Comparison of ENCODE assay signal across 8 mouse cellular contexts in genomic region chr1:69759544-69759943, GRCm38 (mm10).
DNase-seq lines count a peak whose midpoint lies in the region; ATAC-seq lines count a peak whose summit lies in the region.

No protein-coding gene starts in this region.

- H3K9me3 ChIP-seq in heart, embryonic 15.5 days (replicated peaks): no peaks in the 10 kb centered on the region

- intact Hi-C loops in heart, postnatal 10 days (cut with DNase I): no loop called here

- H3K36me3 ChIP-seq in heart, embryonic 15.5 days: no peaks in the 10 kb centered on the region

- no peak for ATAC-seq in heart, embryonic 15.5 days (replicated peaks; ENCODE audit: insufficient number of reproducible peaks, insufficient read depth, low FRiP score, low read depth)
- peak; percentile 99 for ATAC-seq in common myeloid progenitor, adult 5-6 weeks (replicated peaks; ENCODE audit: low read depth, poor library complexity, severe bottlenecking)
- peak; percentile 86 for ATAC-seq in megakaryocyte, adult 5-6 weeks (ENCODE audit: poor library complexity, severe bottlenecking)

- H3K4me3 ChIP-seq in heart, embryonic 15.5 days: 0 out of 2 replicates have a peak overlapping the region, but pooled peaks have one; percentile 5

- no peaks in the 10 kb centered on the region for H3K4me1 ChIP-seq in heart, embryonic 15.5 days (replicated peaks)

- H3K27ac ChIP-seq in heart, embryonic 15.5 days: no peak overlapping the region

- DNase-seq in heart, postnatal 10 days: no peak
- DNase-seq in B cell, adult 2 months: peak; percentile 1
- DNase-seq in urinary bladder, adult 2 months (ENCODE audit: low spot score): no peak
- DNase-seq in ovary, postnatal 36 days (ENCODE audit: low spot score): no peak
- no peak for DNase-seq in urinary bladder, postnatal 36 days (ENCODE audit: low spot score in 2 of 2)

- H3K27me3 ChIP-seq in heart, embryonic 15.5 days: no peaks in the 10 kb centered on the region

- peak overlapping the region; percentile 18; the same call in 1 of the 2 replicates for H3K4me2 ChIP-seq in heart, embryonic 15.5 days

- no peak overlapping the region for H3K9ac ChIP-seq in heart, embryonic 15.5 days

- 69% methylated on average over 13 of the region's 13 CpGs for WGBS in heart, embryonic 15.5 days

Comparison
In these comparisons a context has a peak if more than half of its experiments do, and no peak if none do; other contexts are left out.
1. DNase-seq: peak in B cell, adult 2 months (2 of 2); none in heart, postnatal 10 days (0 of 2), urinary bladder, adult 2 months (single experiment), ovary, postnatal 36 days (single experiment) and urinary bladder, postnatal 36 days (0 of 2).